Mouse (Mus musculus) limb, embryonic 12.5 days (tissue): ENCODE data around the gene Lcor. TPM values are rescaled to one million over a fixed set of nuclear protein-coding genes. Genes with fewer than 3 reads are reported as not detected.

Experiments used
- ATAC-seq: fragments of 200-750 bp; cut with Nextera tagmentation; 2 replicates; pipeline ENCODE4 v1.8.0; 2017; ENCODE audit warnings: low read depth, moderate TSS enrichment; ENCODE audit not compliant: insufficient number of reproducible peaks, insufficient read depth, low FRiP score, low TSS enrichment
- H3K27ac ChIP-seq: fragments of 300-500 bp; sonication (generic); 2 replicates; pipeline ENCODE4 v1.5.1; 2016; ENCODE audit warnings: mild to moderate bottlenecking, moderate library complexity
- H3K27me3 ChIP-seq: fragments of 300-500 bp; sonication (generic); 2 replicates; pipeline ENCODE4 v1.6.1; 2016; ENCODE audit warnings: mild to moderate bottlenecking, moderate library complexity
- H3K36me3 ChIP-seq: fragments of 300-500 bp; sonication (generic); 2 replicates; pipeline ENCODE4 v1.6.1; 2016; ENCODE audit warnings: mild to moderate bottlenecking, moderate library complexity
- H3K4me1 ChIP-seq: fragments of 300-500 bp; sonication (generic); replicated peaks from 2 replicates; pipeline ENCODE4 v1.6.1; 2016
- H3K4me2 ChIP-seq: fragments of 300-500 bp; sonication (generic); 2 replicates; pipeline ENCODE4 v1.6.1; 2016; ENCODE audit warnings: mild to moderate bottlenecking, moderate library complexity
- H3K4me3 ChIP-seq: fragments of 300-500 bp; sonication (generic); replicated peaks from 2 replicates; pipeline ENCODE4 v1.5.1; 2016; ENCODE audit warnings: mild to moderate bottlenecking
- H3K9ac ChIP-seq: fragments of 300-500 bp; sonication (generic); replicated peaks from 2 replicates; pipeline ENCODE4 v1.6.1; 2016; ENCODE audit warnings: mild to moderate bottlenecking, moderate library complexity
- H3K9me3 ChIP-seq: fragments of 300-500 bp; sonication (generic); 2 replicates; pipeline ENCODE4 v1.6.1; 2016; ENCODE audit warnings: mild to moderate bottlenecking, moderate library complexity
- WGBS: fragments of 180-500 bp; shearing (Covaris S2); methylation state at CpG from one replicate; pipeline ENCODE4 v1.1.7; 2016; 5-methylcytosine and 5-hydroxymethylcytosine counted together
- polyA plus RNA-seq: library from polyadenylated mRNA; unstranded; fragments of >200 nt; fragmentation: Nextera tagmentation; extraction: Ambion mirVana; gene quantifications from 2 replicates; pipeline ENCODE4 v1.2.1, GENCODE M21; 2016

The Lcor gene
- polyA plus RNA-seq, 1 experiment from 2014 or later = 10.4 TPM

GRCm38 (mm10) chr19:41476530-41477249 lies 5.7 kb upstream of the Lcor start:
- Histone ChIP-seq H3K36me3 (no peaks in the 10 kb centered on the region), H3K27me3 (no peaks in the 10 kb centered on the region), H3K27ac (no peak overlapping the region), H3K9me3 (no peaks in the 10 kb centered on the region), H3K4me1 (peaks cover 5% of the 10 kb centered on the region; the same call in 1 of the 2 replicates), H3K9ac (no peak overlapping the region), H3K4me2 (no peak overlapping the region), H3K4me3 (no peak overlapping the region)
- no peak for ATAC-seq
- 90% methylated on average over 3 of the region's 3 CpGs for WGBS

DNA sequence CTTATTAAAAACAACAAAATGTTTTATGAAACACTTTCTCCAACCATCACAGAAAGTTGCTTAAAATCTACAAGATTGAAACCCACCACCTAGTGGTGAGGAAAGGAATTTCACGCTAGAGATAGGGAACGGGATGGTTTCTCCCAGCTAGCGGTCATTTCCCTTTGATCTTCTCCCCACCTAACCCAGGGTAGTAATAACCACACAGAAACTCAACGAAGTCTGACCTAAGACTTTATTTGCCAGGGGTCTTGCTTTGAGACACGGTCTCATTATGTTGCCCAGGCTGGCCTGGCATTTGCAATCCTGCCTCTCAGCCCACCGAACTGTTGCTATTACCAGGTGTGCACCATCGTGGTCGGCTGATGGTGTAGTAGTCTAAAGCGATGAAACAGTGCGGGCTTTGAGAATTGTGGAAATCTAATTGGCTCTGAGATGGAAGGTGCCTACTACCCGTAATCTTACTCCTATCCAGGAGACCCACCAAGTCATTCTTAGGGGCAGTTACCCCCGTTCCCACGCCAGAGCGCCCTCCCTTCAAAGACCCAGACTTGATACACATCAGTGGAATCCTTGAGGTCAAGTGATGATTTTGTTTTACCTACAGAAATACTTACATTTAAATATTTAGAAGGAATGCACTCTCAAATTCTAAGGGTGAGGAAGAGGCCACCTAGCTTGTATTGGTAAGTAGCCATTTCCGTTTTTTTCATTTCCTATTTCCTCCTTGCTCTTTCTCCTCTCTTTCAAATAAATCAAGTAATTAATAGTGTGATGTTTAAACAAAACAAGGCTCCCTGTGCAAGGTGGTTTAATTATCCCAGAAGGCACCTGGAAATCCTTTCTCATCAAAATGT lies 1.2 kb upstream of the Lcor start:
- H3K4me2 ChIP-seq = peak overlapping the region; percentile 88
- H3K4me1 ChIP-seq = peaks cover 20% of the 10 kb centered on the region
- no peaks in the 10 kb centered on the region for H3K9me3 ChIP-seq
- H3K27me3 ChIP-seq = no peaks in the 10 kb centered on the region
- peak overlapping the region; percentile 94; the same call in 1 of the 2 replicates for H3K4me3 ChIP-seq
- H3K36me3 ChIP-seq = no peaks in the 10 kb centered on the region
- no peak overlapping the region for H3K27ac ChIP-seq
- no peak overlapping the region for H3K9ac ChIP-seq
- WGBS = 14% methylated on average over 15 of the region's 15 CpGs
- no peak for ATAC-seq

GRCm38 (mm10) chr19:41481887-41482189 lies 599 bp upstream of the Lcor start:
- Histone ChIP-seq H3K27me3 (no peaks in the 10 kb centered on the region), H3K4me3 (peak overlapping the region; percentile 94), H3K9ac (0 out of 2 replicates have a peak overlapping the region, but pooled peaks have one; percentile 90), H3K4me2 (peak overlapping the region; percentile 88), H3K4me1 (peaks cover 20% of the 10 kb centered on the region), H3K36me3 (no peaks in the 10 kb centered on the region), H3K27ac (peak overlapping the region; percentile 99), H3K9me3 (no peaks in the 10 kb centered on the region)
- ATAC-seq = no peak
- 6% methylated on average over 6 of the region's 6 CpGs for WGBS

DNA sequence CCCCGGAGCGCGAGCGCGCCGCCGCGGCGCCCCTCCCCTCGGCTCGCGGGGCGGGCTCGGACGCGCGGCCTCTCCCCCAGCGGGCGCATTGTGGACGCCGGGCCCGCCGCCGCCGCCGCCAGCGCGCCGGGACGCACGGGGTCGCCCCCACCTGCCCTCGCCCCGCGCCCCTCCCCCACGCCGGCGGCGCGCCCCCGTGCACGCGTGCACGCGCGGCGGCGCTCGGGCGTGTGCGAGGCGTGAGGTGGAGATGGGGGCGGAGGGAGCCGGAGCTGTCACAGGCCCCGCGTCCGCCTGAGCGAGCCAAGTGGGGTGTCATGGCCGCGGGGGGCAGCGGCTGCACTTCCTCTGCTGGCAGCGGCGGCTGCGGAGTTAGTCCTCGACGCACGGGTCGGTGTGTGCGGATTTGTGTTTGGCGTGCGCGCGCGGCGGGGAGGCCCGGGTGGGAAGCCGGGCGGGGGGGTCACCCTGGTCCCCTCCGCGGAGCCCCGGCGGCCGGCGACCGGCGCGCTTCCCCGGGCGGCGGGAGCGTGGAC lies 540 bp downstream of the Lcor start:
- peak overlapping the region; percentile 90 for H3K9ac ChIP-seq
- peak overlapping the region; percentile 94 for H3K4me3 ChIP-seq
- peak; percentile 78 for ATAC-seq
- no peaks in the 10 kb centered on the region for H3K9me3 ChIP-seq
- no peaks in the 10 kb centered on the region for H3K27me3 ChIP-seq
- WGBS = 2% methylated on average over 34 of the region's 91 CpGs
- H3K4me2 ChIP-seq = peak overlapping the region; percentile 88
- peaks cover 20% of the 10 kb centered on the region for H3K4me1 ChIP-seq
- H3K27ac ChIP-seq = peak overlapping the region; percentile 99
- H3K36me3 ChIP-seq = no peaks in the 10 kb centered on the region

GRCm38 (mm10) chr19:41483445-41484040 lies 1.1 kb downstream of the Lcor start:
- Histone ChIP-seq H3K4me1 (peaks cover 20% of the 10 kb centered on the region), H3K36me3 (no peaks in the 10 kb centered on the region), H3K4me2 (peak overlapping the region; percentile 88), H3K9me3 (no peaks in the 10 kb centered on the region), H3K27ac (peak overlapping the region; percentile 99), H3K4me3 (peak overlapping the region; percentile 94), H3K27me3 (no peaks in the 10 kb centered on the region), H3K9ac (peak overlapping the region; percentile 90)
- under 1% methylated on average over 30 of the region's 30 CpGs for WGBS
- peak; percentile 5; the same call in 1 of the 2 replicates for ATAC-seq

DNA sequence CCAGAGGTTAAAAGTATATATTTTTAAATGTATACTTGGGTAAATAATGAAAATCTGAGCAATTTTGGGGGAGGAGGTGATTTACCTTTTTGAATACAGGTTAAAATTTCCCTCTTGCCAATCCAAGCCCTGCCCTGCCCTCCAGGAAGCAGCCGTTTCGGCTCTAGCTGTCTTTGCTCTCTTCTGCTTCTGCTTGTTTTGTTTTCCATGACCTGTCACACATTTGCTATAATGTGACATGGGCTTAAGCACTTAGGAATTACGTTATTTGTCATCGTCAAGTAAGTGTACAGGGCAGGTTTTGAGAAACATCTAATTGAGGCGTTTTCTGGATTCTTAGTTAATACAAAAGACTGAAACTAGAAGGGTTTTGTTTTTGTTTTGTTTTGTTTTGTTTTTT lies 1.9 kb downstream of the Lcor start:
- Histone ChIP-seq H3K36me3 (no peaks in the 10 kb centered on the region), H3K4me3 (0 out of 2 replicates have a peak overlapping the region, but pooled peaks have one; percentile 12), H3K4me1 (peaks cover 20% of the 10 kb centered on the region), H3K27ac (no peak overlapping the region), H3K4me2 (peak overlapping the region; percentile 88), H3K9me3 (no peaks in the 10 kb centered on the region), H3K27me3 (no peaks in the 10 kb centered on the region), H3K9ac (no peak overlapping the region)
- 41% methylated on average over 5 of the region's 5 CpGs for WGBS
- no peak for ATAC-seq

GRCm38 (mm10) chr19:41495382-41496032 lies 13.1 kb downstream of the Lcor start:
- WGBS = 71% methylated on average over 4 of the region's 4 CpGs
- no peaks in the 10 kb centered on the region for H3K9me3 ChIP-seq
- H3K4me1 ChIP-seq = no peaks in the 10 kb centered on the region
- ATAC-seq = no peak
- H3K4me3 ChIP-seq = no peak overlapping the region
- H3K27me3 ChIP-seq = no peaks in the 10 kb centered on the region
- H3K36me3 ChIP-seq = no peaks in the 10 kb centered on the region
- H3K27ac ChIP-seq = no peak overlapping the region
- no peak overlapping the region for H3K9ac ChIP-seq
- H3K4me2 ChIP-seq = no peak overlapping the region

DNA sequence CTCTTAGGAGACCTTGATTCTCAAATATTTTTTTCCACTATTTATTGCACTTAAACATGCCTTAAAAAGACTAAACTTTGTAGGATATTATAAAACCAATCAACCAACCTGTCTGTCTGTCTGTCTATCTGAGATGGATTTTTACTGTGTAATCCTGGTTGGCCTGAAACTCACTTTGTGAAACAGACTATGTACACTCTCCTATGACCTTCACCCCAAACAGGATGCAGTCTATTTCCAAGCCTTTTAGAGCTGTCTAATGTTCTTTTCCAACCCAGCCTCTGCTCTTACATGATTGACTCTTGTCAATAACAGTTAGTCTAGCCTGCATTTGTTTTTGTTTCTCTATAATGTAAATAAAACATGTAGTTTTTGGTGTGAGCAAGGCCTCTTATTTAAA lies 13.6 kb downstream of the Lcor start:
- H3K4me3 ChIP-seq = no peak overlapping the region
- H3K36me3 ChIP-seq = no peaks in the 10 kb centered on the region
- H3K27ac ChIP-seq = no peak overlapping the region
- H3K9me3 ChIP-seq = no peaks in the 10 kb centered on the region
- ATAC-seq = no peak
- no peaks in the 10 kb centered on the region for H3K4me1 ChIP-seq
- no peaks in the 10 kb centered on the region for H3K27me3 ChIP-seq
- no peak overlapping the region for H3K4me2 ChIP-seq
- no peak overlapping the region for H3K9ac ChIP-seq

GRCm38 (mm10) chr19:41507872-41508271 lies 25.4 kb downstream of the Lcor start:
- no peaks in the 10 kb centered on the region for H3K36me3 ChIP-seq
- H3K27me3 ChIP-seq = no peaks in the 10 kb centered on the region
- H3K4me1 ChIP-seq = no peaks in the 10 kb centered on the region
- H3K9ac ChIP-seq = no peak overlapping the region
- 95% methylated on average over 8 of the region's 8 CpGs for WGBS
- H3K27ac ChIP-seq = no peak overlapping the region
- H3K4me3 ChIP-seq = no peak overlapping the region
- H3K9me3 ChIP-seq = no peaks in the 10 kb centered on the region
- H3K4me2 ChIP-seq = no peak overlapping the region
- ATAC-seq = no peak

DNA sequence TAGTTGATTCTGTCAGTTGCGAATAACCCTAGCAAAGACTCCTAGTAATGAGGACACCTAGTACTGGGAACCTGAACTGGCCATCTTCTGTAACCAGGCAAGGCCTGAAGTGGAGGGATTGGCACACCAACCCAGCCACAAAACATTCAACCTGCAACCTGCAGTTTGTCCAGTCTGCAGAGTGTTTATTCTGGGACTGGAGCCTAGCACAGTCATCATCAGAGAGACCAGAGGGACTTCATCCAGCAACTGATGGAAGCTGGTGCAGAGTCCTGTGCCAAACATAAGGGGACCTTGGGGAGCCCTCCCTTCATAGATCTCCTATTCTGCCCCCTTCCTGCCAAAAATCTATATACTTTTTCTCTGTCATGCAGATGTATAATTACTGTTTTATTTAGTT lies 32.4 kb downstream of the Lcor start:
- no peak for ATAC-seq
- H3K4me3 ChIP-seq = no peak overlapping the region
- no peak overlapping the region for H3K9ac ChIP-seq
- no peak overlapping the region for H3K27ac ChIP-seq
- H3K27me3 ChIP-seq = no peaks in the 10 kb centered on the region
- H3K4me1 ChIP-seq = no peaks in the 10 kb centered on the region
- no peaks in the 10 kb centered on the region for H3K9me3 ChIP-seq
- no peaks in the 10 kb centered on the region for H3K36me3 ChIP-seq
- no peak overlapping the region for H3K4me2 ChIP-seq
- 91% methylated on average over 1 of the region's 1 CpGs for WGBS

DNA sequence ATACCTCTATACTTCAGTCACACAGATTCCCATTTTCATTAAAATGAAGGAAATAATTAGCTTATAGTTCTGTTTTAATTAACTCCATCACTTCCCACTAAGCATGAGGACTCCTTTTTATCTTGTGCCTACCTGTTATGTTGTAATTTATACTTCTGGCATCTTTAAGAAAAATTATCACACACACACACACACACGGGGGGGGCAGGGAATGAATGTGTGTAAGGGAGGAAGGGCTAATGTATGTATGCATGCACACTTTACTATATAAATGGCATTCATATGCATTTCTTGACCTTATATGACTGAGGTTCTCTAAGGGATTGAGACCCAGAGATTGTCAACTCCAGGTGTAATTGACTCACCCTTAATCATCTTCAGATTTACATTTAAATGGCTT lies 33.1 kb downstream of the Lcor start:
- WGBS = 80% methylated on average over 1 of the region's 1 CpGs
- H3K4me3 ChIP-seq = no peak overlapping the region
- no peaks in the 10 kb centered on the region for H3K36me3 ChIP-seq
- H3K27ac ChIP-seq = no peak overlapping the region
- H3K4me2 ChIP-seq = no peak overlapping the region
- no peaks in the 10 kb centered on the region for H3K4me1 ChIP-seq
- no peaks in the 10 kb centered on the region for H3K27me3 ChIP-seq
- no peak for ATAC-seq
- H3K9ac ChIP-seq = no peak overlapping the region
- no peaks in the 10 kb centered on the region for H3K9me3 ChIP-seq
